Mouse (Mus musculus) spleen, adult 2 months (tissue): ENCODE data around the gene Traip. TPM values are rescaled to one million over a fixed set of nuclear protein-coding genes. Genes with fewer than 3 reads are reported as not detected.

Experiments
- DNase-seq, 2 experiments: peaks; one replicate each; pipeline versions ENCODE4 v3.0.0 to v3.0.0-alpha.2; 2012 to 2021; ENCODE audit warnings: low spot score in 2 of 2, low read depth in 1 of 2
- H3K27ac ChIP-seq: fragments of 200-500 bp; 2 replicates; pipeline ENCODE4 v1.5.1; 2012; ENCODE audit warnings: low read length, inconsistent platforms; ENCODE audit not compliant: insufficient read depth
- H3K27me3 ChIP-seq: fragments of 200-500 bp; 2 replicates; pipeline ENCODE4 v1.6.1; 2012; ENCODE audit warnings: mild to moderate bottlenecking, moderate library complexity, low read length, inconsistent platforms; ENCODE audit not compliant: control insufficient read depth, insufficient read depth
- H3K36me3 ChIP-seq: fragments of 200-500 bp; 2 replicates; pipeline ENCODE4 v1.6.1; 2012; ENCODE audit warnings: mild to moderate bottlenecking, low read length, inconsistent platforms; ENCODE audit not compliant: control insufficient read depth, insufficient read depth
- H3K4me1 ChIP-seq: fragments of 200-500 bp; 2 replicates; pipeline ENCODE4 v1.6.1; 2011; ENCODE audit warnings: inconsistent platforms; ENCODE audit not compliant: control insufficient read depth, insufficient read depth, insufficient read length
- H3K4me3 ChIP-seq: fragments of 200-500 bp; 2 replicates; pipeline ENCODE4 v1.5.1; 2011; ENCODE audit warnings: mild to moderate bottlenecking, inconsistent platforms; ENCODE audit not compliant: insufficient read depth, insufficient read length; ENCODE audit errors: extremely low read depth
- CTCF ChIP-seq: fragments of 200-500 bp; IDR thresholded peaks from 2 replicates; pipeline ENCODE4 v1.5.1; 2011; ENCODE audit warnings: mild to moderate bottlenecking, inconsistent platforms; ENCODE audit not compliant: insufficient read depth, insufficient read length, insufficient replicate concordance; ENCODE audit errors: extremely low read depth
- POLR2A ChIP-seq: fragments of 200-500 bp; IDR thresholded peaks from 2 replicates; pipeline ENCODE4 v1.6.1; 2011; ENCODE audit warnings: low read depth, low read length, inconsistent platforms
- WGBS: fragments of 180-500 bp; shearing (Covaris S2); methylation state at CpG from one replicate; pipeline ENCODE4 v1.1.7; 2018; 5-methylcytosine and 5-hydroxymethylcytosine counted together
- polyA plus RNA-seq: library from polyadenylated mRNA; depleted of rRNA; stranded (reverse); fragments of >200 nt; gene quantifications from 2 replicates; pipeline ENCODE4 v1.2.3, GENCODE M21; 2012

Traip gene
- polyA plus RNA-seq, 1 experiment: 3.1 TPM

DNA sequence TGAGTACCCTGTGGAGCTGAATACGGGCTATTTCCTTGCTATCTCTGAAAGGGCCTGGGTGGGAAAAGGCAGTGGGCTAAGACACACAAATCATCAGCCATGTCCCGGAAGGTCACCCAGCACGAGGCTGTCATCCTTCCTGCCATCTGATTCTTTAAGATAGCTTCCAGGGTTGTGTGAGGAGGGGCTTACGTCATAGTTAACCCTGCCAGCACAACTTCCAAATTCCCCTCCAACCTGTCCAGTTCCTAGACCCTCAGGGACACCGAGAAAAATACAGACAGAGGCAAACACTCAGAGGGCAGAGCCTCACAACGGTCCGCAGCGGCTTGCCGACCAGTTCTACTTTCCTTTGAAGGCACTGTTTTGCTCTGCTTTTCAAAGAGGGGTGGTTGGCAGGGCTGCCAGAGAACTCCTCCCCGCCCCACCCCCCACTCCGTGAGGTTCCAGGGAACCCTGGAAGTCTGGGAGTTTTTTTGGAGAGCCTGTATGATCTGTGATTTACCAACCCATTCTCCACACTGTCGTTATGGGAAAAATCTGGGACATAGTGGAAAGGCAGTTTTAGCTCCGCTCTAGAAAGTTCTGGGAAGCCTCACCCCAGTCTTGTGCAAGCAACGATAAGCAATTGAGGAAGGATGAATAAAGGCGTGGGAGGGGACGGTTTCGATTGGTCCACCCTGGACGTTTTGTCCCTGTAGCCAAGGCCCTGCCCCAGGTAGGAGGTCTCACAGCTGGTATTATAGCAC lies 41.4 kb upstream of the Traip start:
- TF ChIP-seq CTCF: no peak
- TF ChIP-seq POLR2A: no peak
- H3K4me3 ChIP-seq: no peak overlapping the region
- H3K4me1 ChIP-seq: no peaks in the 10 kb centered on the region
- DNase-seq: no peak
- WGBS: 70% methylated on average over 18 of the region's 18 CpGs
- H3K27ac ChIP-seq: no peak overlapping the region
- H3K36me3 ChIP-seq: no peaks in the 10 kb centered on the region
- no peaks in the 10 kb centered on the region for H3K27me3 ChIP-seq

DNA sequence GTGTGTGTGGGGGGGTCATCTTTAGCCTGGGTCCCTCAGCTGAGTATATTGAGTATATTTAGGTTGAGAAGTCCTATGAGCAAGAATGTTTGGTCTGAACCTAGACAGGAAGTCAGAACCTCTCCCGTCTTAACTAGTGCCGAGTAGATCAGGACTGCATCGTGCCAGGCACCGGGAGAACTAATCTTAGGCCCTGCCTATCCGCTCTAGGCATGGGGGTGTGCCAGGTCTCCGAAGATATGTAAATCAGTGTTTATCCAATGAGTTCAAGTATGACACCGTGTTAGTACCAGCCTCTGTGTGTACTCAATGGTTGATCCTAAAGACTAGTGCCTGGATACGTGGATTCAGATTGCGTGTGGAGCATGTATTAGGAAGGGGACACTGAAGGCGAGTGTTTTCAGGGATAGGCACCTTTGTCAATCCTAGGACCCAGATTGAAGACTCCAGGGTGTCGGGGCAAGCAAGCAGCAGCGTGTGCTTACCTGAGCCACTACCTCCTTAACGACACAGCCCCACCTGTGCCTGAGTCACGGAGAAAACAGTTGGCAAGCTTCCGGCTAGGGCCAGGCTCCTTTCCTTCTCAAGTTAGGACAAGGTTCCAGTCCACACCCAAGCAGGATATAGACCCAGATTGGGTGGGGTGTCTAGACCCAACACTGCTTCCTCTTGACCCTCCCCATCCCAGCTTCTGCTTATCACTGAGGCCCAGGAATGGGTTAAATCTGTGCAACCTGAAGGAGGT lies 39.7 kb upstream of the Traip start:
- Histone ChIP-seq H3K27ac (no peak overlapping the region), H3K4me3 (no peak overlapping the region), H3K36me3 (no peaks in the 10 kb centered on the region), H3K4me1 (no peaks in the 10 kb centered on the region), H3K27me3 (no peaks in the 10 kb centered on the region)
- TF ChIP-seq CTCF (no peak), POLR2A (no peak)
- 85% methylated on average over 15 of the region's 15 CpGs for WGBS
- no peak for DNase-seq

DNA sequence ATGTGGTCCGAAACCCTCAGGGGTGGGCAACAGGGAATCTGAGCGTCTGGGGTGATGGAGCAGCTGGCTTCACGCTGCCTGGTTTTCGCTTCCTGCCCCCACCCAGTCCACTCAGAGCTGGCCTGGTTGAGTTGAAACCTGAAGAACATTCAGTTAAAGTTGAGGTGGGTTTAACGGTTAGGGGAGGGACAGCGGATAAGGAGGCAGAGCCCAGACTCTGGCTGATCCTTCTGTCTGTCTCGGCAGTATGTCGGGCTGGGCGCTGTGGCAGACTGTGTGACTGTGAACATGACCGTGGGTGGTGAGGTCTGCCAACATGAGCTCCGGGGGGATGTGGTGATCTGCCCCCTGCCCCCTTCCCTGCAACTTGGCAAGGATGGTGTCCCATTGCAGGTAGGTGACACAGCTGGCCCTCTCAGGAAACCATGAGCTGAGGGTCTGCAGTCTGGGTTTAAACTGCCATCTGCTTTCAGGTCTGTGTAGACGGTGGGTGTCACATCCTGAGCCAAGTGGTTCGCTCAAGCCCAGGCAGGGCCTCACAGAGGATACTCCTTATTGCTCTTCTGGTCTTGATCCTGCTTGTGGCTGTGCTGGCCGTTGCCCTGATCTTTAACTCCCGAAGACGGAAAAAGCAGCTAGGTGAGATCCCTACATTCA lies 35.0 kb upstream of the Traip start:
- H3K4me1 ChIP-seq: no peaks in the 10 kb centered on the region
- no peaks in the 10 kb centered on the region for H3K27me3 ChIP-seq
- no peak for TF ChIP-seq CTCF
- TF ChIP-seq POLR2A: no peak
- 54% methylated on average over 16 of the region's 16 CpGs for WGBS
- no peak overlapping the region for H3K4me3 ChIP-seq
- H3K27ac ChIP-seq: no peak overlapping the region
- no peaks in the 10 kb centered on the region for H3K36me3 ChIP-seq
- no peak for DNase-seq

DNA sequence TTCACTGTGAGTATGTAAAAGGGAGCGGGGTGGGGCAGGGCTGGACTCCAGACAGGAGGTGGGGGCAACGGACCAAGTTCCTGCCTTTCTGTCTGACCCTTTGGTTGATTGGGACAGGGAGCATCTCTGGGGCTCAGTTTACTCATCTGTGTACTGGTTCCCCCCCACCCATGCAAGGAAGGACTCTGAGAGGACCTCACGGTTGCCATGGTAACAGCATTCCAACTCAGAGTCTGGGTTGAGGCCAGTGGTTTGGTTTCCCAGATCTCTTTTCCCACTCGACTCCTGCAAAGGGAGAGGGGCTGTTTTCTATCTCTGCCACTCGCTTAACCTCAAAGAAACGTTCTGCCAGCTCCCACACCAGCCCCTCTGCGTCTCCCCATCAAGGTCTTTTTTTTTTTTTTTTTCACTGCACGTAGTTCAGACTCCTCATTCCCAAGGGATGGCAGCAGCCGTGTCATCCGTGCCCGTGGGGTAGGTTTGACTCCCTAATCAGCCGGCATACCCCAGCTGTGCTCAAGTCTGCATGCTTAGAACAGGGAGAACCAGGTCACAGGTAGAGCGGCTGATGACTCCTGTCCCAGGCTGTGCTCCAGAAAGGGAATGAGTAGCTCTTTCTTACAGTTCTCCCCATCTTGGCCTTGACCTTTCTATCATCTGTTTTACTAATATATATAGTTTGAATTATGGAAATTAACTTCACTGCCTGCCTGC lies 31.9 kb upstream of the Traip start:
- no peaks in the 10 kb centered on the region for H3K36me3 ChIP-seq
- no peak overlapping the region for H3K4me3 ChIP-seq
- no peak for TF ChIP-seq CTCF
- TF ChIP-seq POLR2A: no peak
- DNase-seq: no peak
- no peak overlapping the region for H3K27ac ChIP-seq
- no peaks in the 10 kb centered on the region for H3K27me3 ChIP-seq
- WGBS: 75% methylated on average over 13 of the region's 13 CpGs
- no peaks in the 10 kb centered on the region for H3K4me1 ChIP-seq

DNA sequence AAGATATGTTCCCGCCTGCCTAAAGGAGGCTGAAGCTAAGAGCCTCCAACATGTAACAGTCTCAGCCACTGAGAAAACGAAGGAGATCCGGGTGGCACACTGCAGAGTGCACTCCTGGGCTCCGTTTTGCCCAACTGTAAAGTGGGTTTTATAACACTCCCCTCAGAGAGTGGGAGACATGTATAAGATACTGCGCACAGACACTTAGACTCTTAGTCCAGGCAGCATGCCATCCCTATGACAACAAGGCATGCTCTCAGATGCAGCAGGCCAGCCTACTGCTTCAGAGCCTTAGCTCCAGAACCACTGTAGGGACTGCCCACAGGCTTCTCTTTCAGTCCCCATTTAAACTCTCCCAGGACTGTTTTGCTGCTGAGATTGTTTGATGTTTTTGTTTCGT lies 31.1 kb upstream of the Traip start:
- no peak overlapping the region for H3K4me3 ChIP-seq
- H3K27me3 ChIP-seq: no peaks in the 10 kb centered on the region
- WGBS: 89% methylated on average over 6 of the region's 6 CpGs
- TF ChIP-seq POLR2A: no peak
- TF ChIP-seq CTCF: no peak
- no peak overlapping the region for H3K27ac ChIP-seq
- H3K36me3 ChIP-seq: no peaks in the 10 kb centered on the region
- no peaks in the 10 kb centered on the region for H3K4me1 ChIP-seq
- DNase-seq: no peak

DNA sequence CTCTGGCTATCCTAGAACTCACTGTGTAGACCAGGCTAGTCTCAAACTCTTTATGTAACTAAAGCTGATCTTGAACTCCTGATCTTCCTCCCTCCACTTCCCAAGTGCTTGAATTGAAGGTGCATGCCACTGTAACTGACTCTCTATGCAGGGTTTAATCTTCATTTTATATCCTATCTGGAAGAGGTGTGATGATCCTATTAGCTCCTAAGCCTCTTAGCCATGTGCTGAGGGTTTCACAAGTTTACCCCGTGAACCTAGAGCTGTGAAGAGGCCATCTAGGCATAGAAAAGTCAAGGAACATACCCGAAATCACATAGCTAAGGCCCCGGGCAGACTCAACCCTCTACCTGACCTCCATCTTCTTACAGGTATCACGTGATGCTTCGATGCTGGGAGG lies 30.5 kb upstream of the Traip start:
- 90% methylated on average over 5 of the region's 5 CpGs for WGBS
- H3K27me3 ChIP-seq: no peaks in the 10 kb centered on the region
- no peaks in the 10 kb centered on the region for H3K36me3 ChIP-seq
- H3K27ac ChIP-seq: no peak overlapping the region
- H3K4me3 ChIP-seq: no peak overlapping the region
- no peaks in the 10 kb centered on the region for H3K4me1 ChIP-seq
- TF ChIP-seq CTCF: no peak
- no peak for TF ChIP-seq POLR2A
- no peak for DNase-seq

DNA sequence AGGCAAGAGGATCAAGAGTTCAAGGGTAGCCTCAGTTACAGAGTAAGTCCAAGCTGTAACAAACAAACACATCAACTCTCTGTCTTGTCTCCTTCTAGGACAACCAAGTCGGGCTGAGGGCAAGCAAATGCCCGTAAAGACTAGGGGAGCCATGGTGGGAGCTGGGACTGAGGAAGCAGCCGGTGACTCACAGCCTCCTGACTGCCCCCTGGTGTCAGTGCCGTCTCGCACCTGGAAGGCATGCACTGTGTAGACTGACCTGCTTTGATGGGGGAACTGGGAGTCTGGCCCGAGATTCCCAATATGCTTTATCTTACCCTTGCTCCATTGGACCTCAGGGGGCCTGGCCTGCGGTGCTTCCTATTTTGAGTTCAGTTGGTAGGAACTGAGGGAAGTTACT lies 26.9 kb upstream of the Traip start:
- 55% methylated on average over 7 of the region's 7 CpGs for WGBS
- Histone ChIP-seq H3K4me3 (no peak overlapping the region), H3K27me3 (no peaks in the 10 kb centered on the region), H3K4me1 (no peaks in the 10 kb centered on the region), H3K27ac (no peak overlapping the region), H3K36me3 (no peaks in the 10 kb centered on the region)
- peak in 1 of 2 experiments; percentile 26 for DNase-seq
- TF ChIP-seq POLR2A (no peak), CTCF (0 out of 2 replicates have a peak, but pooled peaks have one; percentile 13)
